Mouse (Mus musculus): ENCODE measurements around the gene Hsp90ab1. TPM values are rescaled to one million over a fixed set of nuclear protein-coding genes. Genes with fewer than 3 reads are reported as not detected.

The Hsp90ab1 gene
- total and polyA plus RNA-seq, 3 experiments = 464 to 1,319 (median 1,183) TPM

DNA sequence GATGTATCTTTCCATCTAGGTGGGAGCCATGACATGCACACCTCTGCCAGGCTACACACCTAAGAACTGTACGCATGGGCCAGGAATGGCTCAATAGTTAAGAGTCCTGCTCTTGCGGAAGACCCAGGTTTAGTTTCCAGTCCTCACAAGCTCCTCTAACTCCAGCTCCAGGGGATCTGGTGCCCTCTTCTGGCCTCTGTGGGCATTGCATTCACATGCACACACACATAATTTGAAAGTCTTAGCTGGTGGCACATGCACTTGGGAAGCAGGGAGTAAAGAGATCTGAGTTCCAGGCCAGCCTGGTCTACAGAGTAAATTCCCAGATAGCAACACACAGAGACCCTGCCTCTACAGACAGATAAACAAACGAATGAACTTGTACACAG, 13.4 kb upstream of the Hsp90ab1 start:
- whole genome bisulfite sequencing = 100% methylated on average over 3 of the region's 3 CpGs
- TF ChIP-seq CTCF (IDR thresholded peaks at IDR 0.05) (peak; percentile 61), EP300 (IDR thresholded peaks at IDR 0.05; ENCODE audit: insufficient read depth, low read depth, low read length) (no peak)
- Histone ChIP-seq H3K27ac (peak overlapping the region; percentile 90; the same call in 1 of the 2 replicates), H3K9ac (ENCODE audit: low read depth, low read length) (no peak overlapping the region), H3K4me1 (ENCODE audit: control insufficient read depth, insufficient read depth, low read length) (peaks cover 29% of the 10 kb centered on the region), H3K4me3 (no peak overlapping the region), H3K36me3 (ENCODE audit: control insufficient read depth, insufficient read depth, low read length) (peaks cover 11% of the 10 kb centered on the region; the same call in 1 of the 2 replicates), H3K27me3 (ENCODE audit: control insufficient read depth, insufficient read depth, low read length) (no peaks in the 10 kb centered on the region), H3K79me2 (replicated peaks; ENCODE audit: control insufficient read depth, insufficient read depth, low read length) (no peaks in the 10 kb centered on the region)
- DNase-seq = peak in 1 of 2 experiments; percentile 45
- intact Hi-C loops (cut with DNase I) = loop anchor here (10.0 kb wide), 2 partner anchors 298 to 568 kb away; partner anchors contain the start of gene Mad2l1bp

DNA sequence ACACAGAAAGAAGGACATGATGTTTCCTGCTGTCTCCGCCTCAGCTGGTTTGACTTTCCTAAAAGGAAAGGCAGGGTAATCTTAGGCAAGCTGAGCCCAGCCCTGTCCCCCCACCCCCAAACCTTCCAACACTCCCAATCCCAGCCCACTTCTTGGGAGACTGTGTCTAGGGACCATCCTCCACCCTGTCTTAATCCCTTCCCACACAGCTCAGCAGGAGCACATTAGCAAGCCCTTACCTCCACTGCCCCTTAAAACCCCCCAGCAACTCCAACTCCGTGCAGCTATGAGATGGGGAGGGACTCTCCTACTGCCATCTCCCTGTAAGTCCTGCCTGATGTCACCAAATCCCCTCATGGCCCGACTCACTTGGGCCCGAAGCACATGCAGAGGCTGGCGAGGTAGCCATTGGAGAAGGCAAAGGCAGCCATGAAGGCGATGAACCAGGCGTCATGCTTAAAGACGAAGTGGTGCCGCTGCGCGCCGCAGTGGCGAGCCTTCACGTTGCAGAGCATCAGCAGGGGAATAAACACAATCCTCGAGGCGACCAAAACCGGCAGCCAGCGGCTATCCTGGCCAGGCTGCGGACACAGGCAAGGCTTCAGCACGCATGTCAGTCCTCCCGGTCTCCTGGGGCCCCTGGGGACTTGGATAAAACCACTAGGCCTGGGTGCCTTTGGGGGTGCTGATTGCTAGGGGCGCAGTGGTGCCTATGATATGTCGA, 12.8 kb upstream of the Hsp90ab1 start:
- intact Hi-C loops (cut with DNase I) = loop anchor here (2.0 to 10.0 kb wide), 4 partner anchors 13 to 569 kb away; partner anchors contain the start of genes Mad2l1bp and Slc29a1

DNA sequence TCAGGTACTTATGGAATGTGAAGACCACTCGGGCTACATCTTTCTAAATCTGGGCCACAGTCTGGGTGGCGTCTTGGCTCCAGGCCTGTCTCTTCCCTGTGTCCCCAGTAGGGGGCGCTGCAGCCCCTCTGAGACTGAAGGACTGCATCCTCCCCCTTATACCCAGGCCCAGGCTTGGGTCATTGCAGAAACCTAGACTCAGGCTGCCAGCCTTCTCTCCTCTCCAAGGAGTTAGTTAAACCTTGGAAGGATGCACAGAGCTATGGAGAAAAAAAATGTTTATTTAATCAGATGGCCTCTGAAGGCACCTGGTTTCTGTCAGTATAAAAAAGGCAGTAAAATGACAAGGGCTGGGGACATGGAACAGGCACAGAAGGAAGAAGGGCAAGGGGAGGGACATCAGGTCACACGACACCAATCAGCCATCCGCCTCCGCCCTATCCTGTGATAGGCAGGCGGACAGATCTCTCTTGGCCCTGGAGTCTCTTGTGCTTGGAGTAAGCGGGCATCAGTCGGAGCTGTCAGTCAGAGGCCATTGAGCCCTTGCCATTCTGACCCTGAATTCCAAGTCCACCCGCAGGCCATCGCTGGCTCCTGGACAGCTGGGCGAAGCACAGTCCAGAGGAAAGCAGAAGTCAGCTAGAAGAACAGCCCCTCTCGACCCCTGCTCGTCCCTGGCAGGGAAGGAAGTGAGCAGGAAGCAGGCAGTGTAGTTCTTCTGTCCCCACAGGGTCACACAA, 12.0 kb upstream of the Hsp90ab1 start:
- TF ChIP-seq CTCF (IDR thresholded peaks at IDR 0.05) (no peak; the same call in 1 of the 2 replicates), POLR2A (IDR thresholded peaks at IDR 0.05; ENCODE audit: insufficient read depth, low read depth, low read length) (peak; percentile 69), EP300 (IDR thresholded peaks at IDR 0.05; ENCODE audit: insufficient read depth, low read depth, low read length) (peak; percentile 39; the same call in 1 of the 2 replicates)
- DNase-seq = peak; percentile 88
- Histone ChIP-seq H3K9ac (ENCODE audit: low read depth, low read length) (peak overlapping the region; percentile 51), H3K79me2 (replicated peaks; ENCODE audit: control insufficient read depth, insufficient read depth, low read length) (no peaks in the 10 kb centered on the region), H3K27me3 (ENCODE audit: control insufficient read depth, insufficient read depth, low read length) (no peaks in the 10 kb centered on the region), H3K4me3 (peak overlapping the region; percentile 9; the same call in 1 of the 2 replicates), H3K36me3 (ENCODE audit: control insufficient read depth, insufficient read depth, low read length) (peaks cover 11% of the 10 kb centered on the region; the same call in 1 of the 2 replicates), H3K4me1 (ENCODE audit: control insufficient read depth, insufficient read depth, low read length) (peaks cover 27% of the 10 kb centered on the region), H3K27ac (peak overlapping the region; percentile 90)
- intact Hi-C loops (cut with DNase I) = loop anchor here (1.0 to 10.0 kb wide), 6 partner anchors 11 to 570 kb away; partner anchors contain the start of genes Mad2l1bp and Slc29a1
- WGBS = 6% methylated on average over 14 of the region's 14 CpGs

More for the DNA sequence above, 12.8 kb upstream of the Hsp90ab1 start:
- Histone ChIP-seq H3K79me2 (replicated peaks; ENCODE audit: control insufficient read depth, insufficient read depth, low read length) (no peaks in the 10 kb centered on the region), H3K27me3 (ENCODE audit: control insufficient read depth, insufficient read depth, low read length) (no peaks in the 10 kb centered on the region), H3K36me3 (ENCODE audit: control insufficient read depth, insufficient read depth, low read length) (peaks cover 11% of the 10 kb centered on the region; the same call in 1 of the 2 replicates), H3K27ac (peak overlapping the region; percentile 90), H3K9ac (ENCODE audit: low read depth, low read length) (peak overlapping the region; percentile 51), H3K4me3 (peak overlapping the region; percentile 9; the same call in 1 of the 2 replicates), H3K4me1 (ENCODE audit: control insufficient read depth, insufficient read depth, low read length) (peaks cover 27% of the 10 kb centered on the region)
- 55% methylated on average over 23 of the region's 23 CpGs for WGBS
- TF ChIP-seq CTCF (IDR thresholded peaks at IDR 0.05) (no peak), EP300 (IDR thresholded peaks at IDR 0.05; ENCODE audit: insufficient read depth, low read depth, low read length) (0 out of 2 replicates have a peak, but pooled peaks have one; percentile 8)
- DNase-seq = peak in 1 of 2 experiments; percentile 37

DNA sequence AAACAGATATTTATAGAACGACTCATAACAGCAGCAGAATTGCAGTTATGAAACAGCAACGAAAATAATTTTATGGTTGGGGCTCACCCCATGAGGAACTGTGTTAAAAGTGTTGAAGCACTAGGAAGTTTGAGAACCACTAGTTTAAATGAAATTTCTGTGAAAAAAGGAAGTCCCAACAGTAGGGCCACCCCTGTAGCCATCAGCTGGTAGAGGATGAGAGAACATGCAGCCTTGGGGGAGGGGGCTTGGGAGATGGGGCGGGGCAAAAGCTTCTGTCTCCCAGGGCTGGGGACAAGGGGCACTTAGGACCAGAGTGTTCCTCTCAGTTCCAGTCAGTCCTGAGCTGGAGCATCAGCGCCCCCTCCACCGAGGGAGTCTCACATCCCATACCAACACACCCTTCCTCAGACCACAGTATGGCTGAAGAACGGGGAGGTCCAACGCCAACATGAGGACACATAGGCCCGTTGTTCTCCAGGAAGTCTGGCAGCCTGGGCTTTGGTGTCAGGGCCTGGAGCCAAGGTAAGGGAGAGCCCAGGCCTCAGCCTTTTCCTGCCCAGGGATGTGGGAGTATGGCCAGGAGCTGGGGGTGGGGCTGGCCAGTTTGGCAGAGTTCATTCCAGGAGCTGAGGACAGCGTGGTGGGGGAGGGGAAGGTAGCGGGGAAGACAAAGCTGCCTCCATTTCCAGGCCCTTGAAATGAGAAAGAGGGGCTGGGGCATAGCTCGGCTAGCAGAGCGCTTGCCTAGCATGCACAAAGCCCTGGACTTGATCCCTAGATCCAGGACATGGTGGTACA, 11.2 kb upstream of the Hsp90ab1 start:
- Histone ChIP-seq H3K4me1 (ENCODE audit: control insufficient read depth, insufficient read depth, low read length) (peaks cover 27% of the 10 kb centered on the region), H3K9ac (ENCODE audit: low read depth, low read length) (peak overlapping the region; percentile 50), H3K4me3 (no peak overlapping the region; the same call in 1 of the 2 replicates), H3K36me3 (ENCODE audit: control insufficient read depth, insufficient read depth, low read length) (peaks cover 11% of the 10 kb centered on the region; the same call in 1 of the 2 replicates), H3K79me2 (replicated peaks; ENCODE audit: control insufficient read depth, insufficient read depth, low read length) (no peaks in the 10 kb centered on the region), H3K27me3 (ENCODE audit: control insufficient read depth, insufficient read depth, low read length) (no peaks in the 10 kb centered on the region), H3K27ac (peak overlapping the region; percentile 90)
- 7% methylated on average over 12 of the region's 12 CpGs for WGBS
- TF ChIP-seq EP300 (IDR thresholded peaks at IDR 0.05; ENCODE audit: insufficient read depth, low read depth, low read length) (peak; percentile 97), POLR2A (IDR thresholded peaks at IDR 0.05; ENCODE audit: insufficient read depth, low read depth, low read length) (peak; percentile 46; the same call in 1 of the 2 replicates), CTCF (IDR thresholded peaks at IDR 0.05) (no peak)
- peak; percentile 90 to 94 for DNase-seq
- intact Hi-C loops (cut with DNase I) = loop anchor here (1.0 to 10.0 kb wide), 6 partner anchors 10 to 571 kb away; partner anchors contain the start of genes Mad2l1bp and Slc29a1

DNA sequence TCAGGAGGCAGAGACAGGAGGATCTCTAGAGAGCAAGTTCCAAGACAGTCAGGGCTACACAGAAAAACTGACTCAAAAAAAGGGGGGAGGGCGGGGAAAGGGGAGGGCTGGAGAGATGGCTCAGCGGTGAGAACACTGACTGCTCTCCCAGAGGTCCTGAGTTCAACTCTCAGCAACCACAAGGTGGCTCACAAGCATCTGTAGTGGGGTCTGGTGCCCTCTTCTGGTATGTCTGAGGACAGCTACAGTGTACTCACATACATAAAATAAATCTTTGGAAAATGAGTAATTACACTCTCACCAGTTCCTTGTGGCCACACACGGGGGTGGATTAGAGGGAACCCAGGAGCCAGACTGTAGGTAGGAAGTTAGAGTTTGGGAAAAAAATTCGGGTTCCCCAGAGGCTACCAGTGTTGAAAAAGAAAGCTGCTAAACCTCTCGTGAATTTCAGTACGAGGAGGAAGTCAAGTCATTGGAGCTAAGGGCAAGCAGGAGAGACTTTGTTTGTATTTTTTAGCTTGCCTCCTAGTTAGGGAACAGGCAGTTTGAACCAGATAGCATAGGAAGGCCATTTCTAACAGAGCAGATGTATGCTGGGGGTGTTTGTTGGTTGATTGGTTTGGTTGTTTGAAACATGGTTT, 9.8 kb upstream of the Hsp90ab1 start:
- 52% methylated on average over 6 of the region's 6 CpGs for whole genome bisulfite sequencing
- Histone ChIP-seq H3K79me2 (replicated peaks; ENCODE audit: control insufficient read depth, insufficient read depth, low read length) (no peaks in the 10 kb centered on the region), H3K4me3 (no peak overlapping the region), H3K27ac (peak overlapping the region; percentile 90; the same call in 1 of the 2 replicates), H3K27me3 (ENCODE audit: control insufficient read depth, insufficient read depth, low read length) (no peaks in the 10 kb centered on the region), H3K9ac (ENCODE audit: low read depth, low read length) (no peak overlapping the region), H3K36me3 (ENCODE audit: control insufficient read depth, insufficient read depth, low read length) (peaks cover 11% of the 10 kb centered on the region; the same call in 1 of the 2 replicates), H3K4me1 (ENCODE audit: control insufficient read depth, insufficient read depth, low read length) (peaks cover 29% of the 10 kb centered on the region)
- intact Hi-C loops (cut with DNase I) = loop anchor here (5.0 to 10.0 kb wide), 3 partner anchors 134 to 572 kb away; partner anchors contain the start of gene Mad2l1bp
- peak in 1 of 2 experiments; percentile 25 for DNase-seq
- peak; percentile 74 for TF ChIP-seq CTCF (IDR thresholded peaks at IDR 0.05)
- TF ChIP-seq POLR2A (IDR thresholded peaks at IDR 0.05; ENCODE audit: insufficient read depth, low read depth, low read length) = no peak
